Mouse (Mus musculus) forebrain, embryonic 10.5 days (tissue): ENCODE results near the gene Ptprr. TPM values are rescaled to one million over a fixed set of nuclear protein-coding genes. Genes with fewer than 3 reads are reported as not detected.

Source experiments
- DNase-seq: peaks from one replicate; pipeline ENCODE4 v3.0.0-alpha.2; 2017; ENCODE audit warnings: low spot score; ENCODE audit errors: extremely low spot score
- H3K27ac ChIP-seq: fragments of 300-500 bp; sonication (generic); 2 replicates; pipeline ENCODE4 v1.5.1; 2016; ENCODE audit warnings: mild to moderate bottlenecking
- H3K27me3 ChIP-seq: fragments of 300-500 bp; sonication (generic); 2 replicates; pipeline ENCODE4 v1.6.1; 2016; ENCODE audit warnings: mild to moderate bottlenecking; ENCODE audit not compliant: poor library complexity, severe bottlenecking
- H3K36me3 ChIP-seq: fragments of 300-500 bp; sonication (generic); replicated peaks from 2 replicates; pipeline ENCODE4 v1.6.1; 2016; ENCODE audit warnings: mild to moderate bottlenecking, moderate library complexity
- H3K4me1 ChIP-seq: fragments of 300-500 bp; sonication (generic); 2 replicates; pipeline ENCODE4 v1.6.1; 2016
- H3K4me3 ChIP-seq: fragments of 300-500 bp; sonication (generic); 2 replicates; pipeline ENCODE4 v1.5.1; 2016; ENCODE audit warnings: mild to moderate bottlenecking, moderate library complexity
- H3K9me3 ChIP-seq: fragments of 300-500 bp; sonication (generic); 2 replicates; pipeline ENCODE4 v1.6.1; 2016; ENCODE audit warnings: mild to moderate bottlenecking, moderate library complexity
- WGBS: fragments of 180-500 bp; shearing (Covaris S2); methylation state at CpG from one replicate; pipeline ENCODE4 v1.1.7; 2016; 5-methylcytosine and 5-hydroxymethylcytosine counted together
- polyA plus RNA-seq: library from polyadenylated mRNA; unstranded; fragments of >200 nt; fragmentation: Nextera tagmentation; extraction: Ambion mirVana; gene quantifications from 2 replicates; pipeline ENCODE4 v1.2.1, GENCODE M21; 2016

The Ptprr gene
- polyA plus RNA-seq, 1 experiment from 2014 or later, result 0.24 TPM

DNA sequence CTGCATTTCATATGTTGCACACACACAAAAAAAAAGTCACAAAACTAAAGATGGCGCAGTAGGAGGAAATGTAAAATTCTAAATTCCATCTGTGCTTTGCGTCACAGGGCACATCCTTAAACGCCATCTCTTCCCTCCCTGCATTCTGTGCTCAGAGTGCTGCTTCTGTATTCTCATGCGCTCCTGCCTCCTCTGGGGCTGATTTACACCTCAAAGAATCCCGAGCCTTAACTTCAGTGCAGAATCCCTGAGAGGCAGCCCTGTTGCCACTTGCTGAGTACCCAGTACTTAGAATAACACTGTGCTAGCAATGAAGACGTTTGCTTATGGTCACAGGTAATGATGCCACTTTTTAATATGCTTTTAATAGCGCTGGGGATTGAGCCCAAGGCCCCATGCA lies 61.4 kb downstream of the Ptprr start:
- Histone ChIP-seq H3K4me3 (no peak overlapping the region), H3K9me3 (no peaks in the 10 kb centered on the region), H3K36me3 (no peaks in the 10 kb centered on the region), H3K27me3 (no peaks in the 10 kb centered on the region), H3K27ac (no peak overlapping the region), H3K4me1 (no peaks in the 10 kb centered on the region)
- WGBS, result 47% methylated on average over 7 of the region's 7 CpGs
- DNase-seq, result no peak

- Histone ChIP-seq H3K9me3 (no peaks in the 10 kb centered on the region), H3K4me3 (no peak overlapping the region), H3K4me1 (no peaks in the 10 kb centered on the region), H3K36me3 (no peaks in the 10 kb centered on the region), H3K27ac (no peak overlapping the region), H3K27me3 (no peaks in the 10 kb centered on the region)
- DNase-seq, result no peak
- 93% methylated on average over 6 of the region's 6 CpGs for WGBS
Observed at GRCm38 (mm10) chr10:116080841-116081240, 62.8 kb downstream of the Ptprr start.

DNA sequence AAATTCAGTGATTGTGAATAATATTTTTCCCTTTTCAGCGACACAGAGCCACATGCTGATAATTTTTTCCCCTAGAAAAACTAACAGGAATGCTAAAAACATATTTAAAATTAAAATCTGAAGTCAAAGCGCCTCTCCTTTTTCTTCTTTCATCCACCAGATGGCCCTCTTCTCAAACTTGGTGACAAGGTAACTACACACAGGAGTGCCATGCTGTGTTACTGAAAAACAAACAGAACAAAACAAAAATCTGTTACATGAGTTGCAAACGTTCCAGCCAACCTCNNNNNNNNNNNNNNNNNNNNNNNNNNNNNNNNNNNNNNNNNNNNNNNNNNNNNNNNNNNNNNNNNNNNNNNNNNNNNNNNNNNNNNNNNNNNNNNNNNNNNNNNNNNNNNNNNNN lies 66.0 kb downstream of the Ptprr start:
- 24% methylated on average over 3 of the region's 3 CpGs for WGBS
- Histone ChIP-seq H3K4me1 (no peaks in the 10 kb centered on the region), H3K27me3 (no peaks in the 10 kb centered on the region), H3K36me3 (no peaks in the 10 kb centered on the region), H3K27ac (no peak overlapping the region), H3K9me3 (no peaks in the 10 kb centered on the region), H3K4me3 (no peak overlapping the region)
- DNase-seq, result no peak

- Histone ChIP-seq H3K27me3 (no peaks in the 10 kb centered on the region), H3K36me3 (no peaks in the 10 kb centered on the region), H3K4me3 (no peak overlapping the region), H3K9me3 (no peaks in the 10 kb centered on the region), H3K27ac (no peak overlapping the region), H3K4me1 (no peaks in the 10 kb centered on the region)
- WGBS, result 92% methylated on average over 13 of the region's 13 CpGs
- DNase-seq, result no peak
Observed at GRCm38 (mm10) chr10:116096466-116096865, 78.5 kb downstream of the Ptprr start.

- no peaks in the 10 kb centered on the region for H3K9me3 ChIP-seq
- no peaks in the 10 kb centered on the region for H3K36me3 ChIP-seq
- no peak for DNase-seq
- H3K4me3 ChIP-seq, result no peak overlapping the region
- H3K27ac ChIP-seq, result no peak overlapping the region
- no peaks in the 10 kb centered on the region for H3K4me1 ChIP-seq
- H3K27me3 ChIP-seq, result no peaks in the 10 kb centered on the region
- 89% methylated on average over 7 of the region's 7 CpGs for WGBS
Observed at GRCm38 (mm10) chr10:116098470-116098869, 80.5 kb downstream of the Ptprr start.

DNA sequence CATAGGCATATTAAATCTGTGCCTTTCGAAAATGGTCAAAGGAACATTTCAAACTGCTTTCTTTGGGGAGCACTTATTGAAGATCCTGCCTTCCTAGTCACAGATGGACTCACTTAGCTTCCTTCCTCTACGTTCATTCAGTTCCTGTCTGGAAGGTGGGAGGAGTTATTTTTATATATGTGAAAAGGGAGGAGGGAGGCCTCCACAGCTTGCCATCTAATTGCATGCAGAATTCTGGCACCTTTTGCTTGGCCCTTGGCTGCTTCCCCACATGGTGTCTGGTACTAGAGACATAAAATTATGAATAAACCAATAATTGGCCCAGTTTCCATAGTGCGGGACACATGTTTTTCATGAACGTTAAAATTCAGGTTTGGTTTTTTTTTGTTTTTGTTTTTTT lies 90.2 kb downstream of the Ptprr start:
- H3K4me3 ChIP-seq, result no peak overlapping the region
- H3K27me3 ChIP-seq, result no peaks in the 10 kb centered on the region
- WGBS, result 79% methylated on average over 4 of the region's 4 CpGs
- no peaks in the 10 kb centered on the region; the same call in 1 of the 2 replicates for H3K9me3 ChIP-seq
- H3K4me1 ChIP-seq, result no peaks in the 10 kb centered on the region
- no peak overlapping the region for H3K27ac ChIP-seq
- H3K36me3 ChIP-seq, result no peaks in the 10 kb centered on the region
- no peak for DNase-seq

- H3K4me1 ChIP-seq, result no peaks in the 10 kb centered on the region
- no peak overlapping the region for H3K4me3 ChIP-seq
- 94% methylated on average over 1 of the region's 1 CpGs for WGBS
- H3K27ac ChIP-seq, result no peak overlapping the region
- peaks cover 3% of the 10 kb centered on the region for H3K9me3 ChIP-seq
- no peak for DNase-seq
- no peaks in the 10 kb centered on the region for H3K36me3 ChIP-seq
- no peaks in the 10 kb centered on the region for H3K27me3 ChIP-seq
Observed at GRCm38 (mm10) chr10:116108730-116109129, 90.7 kb downstream of the Ptprr start.

DNA sequence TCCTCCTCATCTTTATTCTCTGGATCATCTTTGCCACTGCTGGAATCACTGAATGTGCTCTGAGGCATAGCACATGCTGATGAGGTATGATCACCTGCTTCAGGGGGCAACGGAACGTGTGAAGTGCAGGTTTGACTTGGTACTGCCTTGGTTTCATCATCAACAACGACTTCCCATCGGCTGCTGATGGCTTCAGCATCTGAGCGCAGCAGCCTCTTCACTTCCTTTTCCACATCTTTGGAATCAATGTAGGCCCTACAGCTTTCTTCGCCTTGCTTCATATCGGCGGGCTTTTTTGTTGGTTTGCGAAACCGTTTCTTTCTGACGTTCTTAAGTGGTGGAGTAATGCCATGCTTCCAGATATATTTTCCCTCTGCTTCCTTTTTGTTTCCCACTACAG lies 94.9 kb downstream of the Ptprr start:
- no peak overlapping the region for H3K27ac ChIP-seq
- no peak overlapping the region for H3K4me3 ChIP-seq
- 93% methylated on average over 11 of the region's 11 CpGs for WGBS
- H3K9me3 ChIP-seq, result peaks cover 8% of the 10 kb centered on the region
- no peak for DNase-seq
- no peaks in the 10 kb centered on the region for H3K27me3 ChIP-seq
- no peaks in the 10 kb centered on the region for H3K4me1 ChIP-seq
- H3K36me3 ChIP-seq, result no peaks in the 10 kb centered on the region

- no peak within 1 kb of the TSS for H3K4me3 ChIP-seq
- WGBS, result 95% methylated on average over 39 of the region's 39 CpGs
- no peak for DNase-seq
- no peaks in the 10 kb centered on the region for H3K4me1 ChIP-seq
- no peaks in the 10 kb centered on the region for H3K36me3 ChIP-seq
- H3K9me3 ChIP-seq, result peaks cover 8% of the 10 kb centered on the region
- H3K27me3 ChIP-seq, result no peaks in the 10 kb centered on the region
- no peak within 1 kb of the TSS for H3K27ac ChIP-seq
Observed at GRCm38 (mm10) chr10:116113867-116114474, 96.0 kb downstream of the Ptprr start, which contains the start of gene 4933416C03Rik. Gene 4933416C03Rik, minus strand, starts transcription at chr10:116113917.

GRCm38 (mm10) chr10:116115881-116116677 lies 98.1 kb downstream of the Ptprr start:
- no peak for DNase-seq
- no peak overlapping the region for H3K27ac ChIP-seq
- H3K36me3 ChIP-seq, result no peaks in the 10 kb centered on the region
- no peaks in the 10 kb centered on the region for H3K27me3 ChIP-seq
- peaks cover 8% of the 10 kb centered on the region for H3K9me3 ChIP-seq
- 86% methylated on average over 4 of the region's 4 CpGs for WGBS
- H3K4me1 ChIP-seq, result no peaks in the 10 kb centered on the region
- no peak overlapping the region for H3K4me3 ChIP-seq

- H3K36me3 ChIP-seq, result no peaks in the 10 kb centered on the region
- no peak overlapping the region for H3K27ac ChIP-seq
- 89% methylated on average over 8 of the region's 8 CpGs for WGBS
- no peak for DNase-seq
- H3K9me3 ChIP-seq, result peaks cover 8% of the 10 kb centered on the region
- no peaks in the 10 kb centered on the region for H3K27me3 ChIP-seq
- no peak overlapping the region for H3K4me3 ChIP-seq
- H3K4me1 ChIP-seq, result no peaks in the 10 kb centered on the region
Observed at GRCm38 (mm10) chr10:116117060-116117459, 99.0 kb downstream of the Ptprr start.

DNA sequence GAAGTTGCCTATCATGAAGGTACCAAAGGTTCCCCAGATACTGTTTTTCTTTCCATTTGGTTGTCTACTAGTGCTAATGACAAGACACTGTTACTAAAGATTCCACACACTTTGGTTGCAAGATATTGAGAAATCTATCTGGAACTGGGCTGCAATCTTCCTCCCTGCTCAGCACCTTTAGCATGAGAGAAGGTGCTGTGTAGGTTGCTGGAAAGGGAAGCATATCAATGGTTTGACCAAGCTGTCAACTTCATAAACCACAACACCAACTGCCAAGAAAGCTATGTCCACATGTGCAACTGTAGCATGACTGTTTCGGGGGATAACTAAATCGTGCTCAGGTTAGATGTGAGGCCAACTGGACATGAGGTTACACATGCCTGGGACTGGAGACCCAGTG lies 103.5 kb downstream of the Ptprr start:
- 91% methylated on average over 2 of the region's 2 CpGs for WGBS
- no peaks in the 10 kb centered on the region for H3K4me1 ChIP-seq
- no peaks in the 10 kb centered on the region for H3K36me3 ChIP-seq
- H3K27ac ChIP-seq, result no peak overlapping the region
- H3K9me3 ChIP-seq, result no peaks in the 10 kb centered on the region
- H3K27me3 ChIP-seq, result no peaks in the 10 kb centered on the region
- no peak for DNase-seq
- no peak overlapping the region for H3K4me3 ChIP-seq

GRCm38 (mm10) chr10:116123808-116124207 lies 105.8 kb downstream of the Ptprr start:
- Histone ChIP-seq H3K27me3 (no peaks in the 10 kb centered on the region), H3K9me3 (no peaks in the 10 kb centered on the region), H3K4me3 (no peak overlapping the region), H3K27ac (no peak overlapping the region), H3K4me1 (no peaks in the 10 kb centered on the region), H3K36me3 (no peaks in the 10 kb centered on the region)
- WGBS, result 92% methylated on average over 2 of the region's 2 CpGs
- no peak for DNase-seq
